Mouse (Mus musculus): ENCODE results near the gene Nptx1.

Gene Nptx1

DNA sequence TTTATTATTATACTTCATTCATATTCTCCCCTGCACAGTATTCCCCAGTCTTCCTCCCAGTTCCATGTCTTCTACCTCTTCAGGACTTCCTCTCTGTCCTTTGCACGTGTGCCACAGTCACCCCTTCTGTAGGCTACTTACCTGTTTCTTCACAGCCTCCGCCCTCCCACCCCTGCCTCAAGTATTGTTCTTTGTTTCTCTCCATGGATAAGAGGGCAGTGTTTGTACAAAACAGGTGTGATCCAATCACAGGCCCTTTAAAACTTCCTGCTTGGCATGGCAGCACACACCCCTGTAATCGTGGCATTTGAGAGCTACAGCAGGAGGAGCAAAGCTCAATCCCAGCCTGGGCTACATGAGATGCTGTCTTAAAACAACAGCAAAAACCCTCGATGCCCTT is 54.0 kb downstream of the Nptx1 start:
- no peak for DNase-seq (ENCODE audit: low spot score in 2 of 2)

DNA sequence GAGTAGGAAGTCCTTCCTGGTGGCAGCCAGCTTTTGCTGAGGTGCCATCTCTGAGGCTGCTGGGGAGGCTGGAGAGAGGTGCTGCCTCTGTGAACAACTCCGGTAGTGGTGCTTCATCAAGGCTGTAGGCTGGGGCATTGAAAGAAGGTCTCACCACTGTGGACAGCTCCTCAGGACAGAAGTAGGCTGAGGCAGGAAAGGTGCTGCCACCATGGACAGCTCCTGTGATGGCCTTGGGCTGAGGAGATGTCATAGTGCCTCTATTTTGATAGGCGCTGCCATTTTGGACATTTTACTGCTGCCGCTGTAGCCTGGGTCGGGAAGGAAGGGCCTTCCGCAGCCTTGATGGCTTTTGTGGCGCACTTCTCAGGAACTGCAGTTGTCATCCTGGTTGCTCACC is 54.7 kb downstream of the Nptx1 start:
- DNase-seq (ENCODE audit: low spot score in 2 of 2) = no peak

- peak in 1 of 2 experiments; percentile 11 for DNase-seq (ENCODE audit: low spot score in 2 of 2)
Measured at GRCm38 (mm10) chr11:119491690-119492087, 55.9 kb downstream of the Nptx1 start.

- DNase-seq (ENCODE audit: low spot score in 2 of 2) = peak; percentile 97 to 98
Measured at GRCm38 (mm10) chr11:119490861-119491689, 56.5 kb downstream of the Nptx1 start, which contains the start of gene Endov. TSS of gene Endov (plus strand) at chr11:119491347.

Measured in urinary bladder, postnatal 36 days (tissue).